Mouse (Mus musculus): ENCODE data around the gene Kdm3a. TPM values are rescaled to one million over a fixed set of nuclear protein-coding genes. Genes with fewer than 3 reads are reported as not detected.

The Kdm3a gene
- polyA plus RNA-seq, 1 experiment from 2014 or later = 76.8 TPM

- H3K4me1 ChIP-seq = no peaks in the 10 kb centered on the region
- 93% methylated on average over 5 of the region's 5 CpGs for WGBS
- peaks cover 100% of the 10 kb centered on the region for H3K36me3 ChIP-seq
- no peak overlapping the region for H3K27ac ChIP-seq (replicated peaks)
- no peak for DNase-seq (ENCODE audit: low spot score)
- no peaks in the 10 kb centered on the region for H3K27me3 ChIP-seq (ENCODE audit: low read depth, poor library complexity, severe bottlenecking)
- H3K9me3 ChIP-seq (replicated peaks) = no peaks in the 10 kb centered on the region
- no peak overlapping the region for H3K4me3 ChIP-seq
Measured at GRCm38 (mm10) chr6:71621981-71622380, 10.8 kb downstream of the Kdm3a start.

- DNase-seq (ENCODE audit: low spot score) = no peak
- peaks cover 100% of the 10 kb centered on the region for H3K36me3 ChIP-seq
- no peaks in the 10 kb centered on the region for H3K4me1 ChIP-seq
- H3K27me3 ChIP-seq (ENCODE audit: low read depth, poor library complexity, severe bottlenecking) = no peaks in the 10 kb centered on the region
- no peak overlapping the region for H3K4me3 ChIP-seq
- no peaks in the 10 kb centered on the region for H3K9me3 ChIP-seq (replicated peaks)
- WGBS = 95% methylated on average over 5 of the region's 5 CpGs
- H3K27ac ChIP-seq (replicated peaks) = no peak overlapping the region
Measured at GRCm38 (mm10) chr6:71621551-71621950, 11.2 kb downstream of the Kdm3a start.

- H3K27ac ChIP-seq (replicated peaks) = no peak overlapping the region
- no peak overlapping the region for H3K4me3 ChIP-seq
- peaks cover 100% of the 10 kb centered on the region for H3K36me3 ChIP-seq
- H3K9me3 ChIP-seq (replicated peaks) = no peaks in the 10 kb centered on the region
- DNase-seq (ENCODE audit: low spot score) = no peak
- no peaks in the 10 kb centered on the region for H3K4me1 ChIP-seq
- no peaks in the 10 kb centered on the region for H3K27me3 ChIP-seq (ENCODE audit: low read depth, poor library complexity, severe bottlenecking)
- WGBS = 82% methylated on average over 5 of the region's 5 CpGs
Measured at GRCm38 (mm10) chr6:71616959-71617358, 15.8 kb downstream of the Kdm3a start.

DNA sequence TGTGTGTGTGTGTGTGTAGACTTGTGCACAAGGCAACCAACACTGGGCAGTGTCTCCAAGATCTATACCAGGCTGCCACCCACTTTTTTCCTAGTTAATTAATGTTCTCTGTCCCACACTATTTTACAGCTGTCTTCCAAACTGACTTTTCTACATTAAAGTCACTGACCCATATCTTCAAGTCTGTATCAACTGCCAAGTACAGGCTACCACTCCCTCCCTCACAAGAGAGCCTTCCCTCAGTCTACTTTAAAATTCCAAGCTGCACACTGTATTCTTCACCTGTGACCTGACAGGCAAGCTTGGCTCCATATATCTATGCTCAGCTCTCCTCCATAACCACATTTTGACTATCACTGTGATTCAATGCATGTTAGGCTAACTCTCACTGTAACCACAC, 19.6 kb downstream of the Kdm3a start:
- Histone ChIP-seq H3K27me3 (ENCODE audit: low read depth, poor library complexity, severe bottlenecking) (no peaks in the 10 kb centered on the region), H3K27ac (replicated peaks) (no peak overlapping the region), H3K9me3 (replicated peaks) (no peaks in the 10 kb centered on the region), H3K4me1 (no peaks in the 10 kb centered on the region), H3K4me3 (no peak overlapping the region), H3K36me3 (peaks cover 100% of the 10 kb centered on the region)
- no peak for DNase-seq (ENCODE audit: low spot score)

DNA sequence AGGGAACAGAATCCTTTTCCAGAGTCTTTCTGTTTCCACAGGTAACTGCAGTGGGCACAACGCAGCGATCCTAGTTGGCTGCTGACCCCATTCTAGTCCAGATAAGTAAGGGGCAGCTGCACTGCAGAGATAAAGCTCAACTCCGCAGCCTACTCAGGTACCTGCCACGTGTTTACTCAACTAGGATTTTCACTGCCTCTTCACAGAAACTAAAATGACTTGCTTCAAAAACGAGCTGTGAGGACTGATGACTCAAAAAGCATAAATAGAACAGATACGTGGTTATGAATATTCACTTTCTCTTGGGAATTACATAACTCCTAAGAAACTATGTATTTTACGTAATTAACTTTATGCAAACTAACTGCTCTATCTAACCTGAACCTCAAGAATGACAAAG, 22.8 kb downstream of the Kdm3a start:
- WGBS = 93% methylated on average over 7 of the region's 7 CpGs
- Histone ChIP-seq H3K4me3 (no peak overlapping the region), H3K9me3 (replicated peaks) (no peaks in the 10 kb centered on the region), H3K27ac (replicated peaks) (no peak overlapping the region), H3K36me3 (peaks cover 96% of the 10 kb centered on the region), H3K27me3 (ENCODE audit: low read depth, poor library complexity, severe bottlenecking) (no peaks in the 10 kb centered on the region), H3K4me1 (no peaks in the 10 kb centered on the region)
- DNase-seq (ENCODE audit: low spot score) = no peak

- H3K27ac ChIP-seq (replicated peaks) = no peak overlapping the region
- no peak overlapping the region for H3K4me3 ChIP-seq
- H3K4me1 ChIP-seq = no peaks in the 10 kb centered on the region
- H3K27me3 ChIP-seq (ENCODE audit: low read depth, poor library complexity, severe bottlenecking) = no peaks in the 10 kb centered on the region
- no peak for DNase-seq (ENCODE audit: low spot score)
- no peaks in the 10 kb centered on the region for H3K9me3 ChIP-seq (replicated peaks)
- peaks cover 97% of the 10 kb centered on the region for H3K36me3 ChIP-seq
Measured at GRCm38 (mm10) chr6:71608994-71609393, 23.8 kb downstream of the Kdm3a start.

GRCm38 (mm10) chr6:71607756-71608155, 25.0 kb downstream of the Kdm3a start:
- WGBS = 93% methylated on average over 3 of the region's 3 CpGs
- H3K36me3 ChIP-seq = peaks cover 97% of the 10 kb centered on the region

DNA sequence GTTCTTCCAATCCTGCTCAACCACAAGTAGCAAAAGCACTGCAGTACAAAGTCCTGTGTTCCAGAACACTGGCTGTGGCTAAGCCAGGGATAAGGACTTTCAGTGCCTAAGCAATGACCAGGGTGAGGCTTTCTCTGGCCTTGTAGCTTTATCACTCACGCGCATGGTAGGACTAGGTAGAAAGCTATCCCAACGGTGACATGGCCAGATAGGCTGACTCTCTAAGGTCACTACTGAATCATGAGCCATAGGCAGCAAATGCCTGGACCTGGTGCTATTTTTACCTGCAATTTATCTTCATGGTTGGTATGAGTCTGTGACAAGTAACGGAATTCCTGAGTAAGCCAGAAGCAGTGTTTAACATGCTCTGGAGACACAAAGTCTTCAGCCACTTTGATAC, 42.6 kb downstream of the Kdm3a start:
- peaks cover 95% of the 10 kb centered on the region for H3K36me3 ChIP-seq
- H3K9me3 ChIP-seq (replicated peaks) = no peaks in the 10 kb centered on the region
- H3K4me3 ChIP-seq = no peak overlapping the region
- H3K27ac ChIP-seq (replicated peaks) = no peak overlapping the region
- no peaks in the 10 kb centered on the region for H3K27me3 ChIP-seq (ENCODE audit: low read depth, poor library complexity, severe bottlenecking)
- WGBS = 97% methylated on average over 4 of the region's 4 CpGs
- H3K4me1 ChIP-seq = no peaks in the 10 kb centered on the region
- DNase-seq (ENCODE audit: low spot score) = no peak

More at GRCm38 (mm10) chr6:71607756-71608155, 25.0 kb downstream of the Kdm3a start:
- no peak overlapping the region for H3K4me3 ChIP-seq
- H3K9me3 ChIP-seq (replicated peaks) = no peaks in the 10 kb centered on the region
- no peak overlapping the region for H3K27ac ChIP-seq (replicated peaks)
- DNase-seq (ENCODE audit: low spot score) = no peak
- no peaks in the 10 kb centered on the region for H3K27me3 ChIP-seq (ENCODE audit: low read depth, poor library complexity, severe bottlenecking)
- H3K4me1 ChIP-seq = no peaks in the 10 kb centered on the region

- Histone ChIP-seq H3K4me1 (no peaks in the 10 kb centered on the region), H3K9me3 (replicated peaks) (no peaks in the 10 kb centered on the region), H3K4me3 (no peak overlapping the region), H3K27ac (replicated peaks) (no peak overlapping the region), H3K36me3 (peaks cover 88% of the 10 kb centered on the region), H3K27me3 (ENCODE audit: low read depth, poor library complexity, severe bottlenecking) (no peaks in the 10 kb centered on the region)
- WGBS = 97% methylated on average over 1 of the region's 1 CpGs
- DNase-seq (ENCODE audit: low spot score) = no peak
Measured at GRCm38 (mm10) chr6:71589401-71589800, 43.4 kb downstream of the Kdm3a start.

DNA sequence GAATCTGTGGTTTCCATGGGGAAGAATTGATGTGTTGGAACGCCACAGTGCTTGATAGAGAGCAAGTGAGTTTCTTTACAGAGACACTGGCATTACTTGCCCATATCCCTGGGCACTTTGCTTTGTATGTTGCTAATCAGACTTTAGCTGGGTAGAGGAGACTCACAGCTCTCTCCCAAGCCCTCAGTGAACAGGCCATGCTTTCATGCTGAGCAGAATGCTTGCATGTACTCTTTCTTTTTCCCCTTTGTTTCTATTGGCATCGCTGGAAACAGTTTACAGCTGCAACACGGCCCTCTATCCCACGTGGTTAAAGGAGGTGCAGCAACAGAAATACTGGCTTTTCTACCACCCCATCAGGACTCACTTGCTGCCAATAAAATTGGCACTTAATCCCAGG, 49.6 kb downstream of the Kdm3a start:
- WGBS = 82% methylated on average over 4 of the region's 4 CpGs
- no peaks in the 10 kb centered on the region for H3K4me1 ChIP-seq
- H3K27me3 ChIP-seq (ENCODE audit: low read depth, poor library complexity, severe bottlenecking) = no peaks in the 10 kb centered on the region
- no peak overlapping the region for H3K4me3 ChIP-seq
- H3K27ac ChIP-seq (replicated peaks) = no peak overlapping the region
- no peak for DNase-seq (ENCODE audit: low spot score)
- peaks cover 55% of the 10 kb centered on the region for H3K36me3 ChIP-seq
- H3K9me3 ChIP-seq (replicated peaks) = no peaks in the 10 kb centered on the region

GRCm38 (mm10) chr6:71579478-71579877, 53.3 kb downstream of the Kdm3a start:
- Histone ChIP-seq H3K4me3 (no peak overlapping the region), H3K27me3 (ENCODE audit: low read depth, poor library complexity, severe bottlenecking) (no peaks in the 10 kb centered on the region)
- 95% methylated on average over 11 of the region's 11 CpGs for WGBS

DNA sequence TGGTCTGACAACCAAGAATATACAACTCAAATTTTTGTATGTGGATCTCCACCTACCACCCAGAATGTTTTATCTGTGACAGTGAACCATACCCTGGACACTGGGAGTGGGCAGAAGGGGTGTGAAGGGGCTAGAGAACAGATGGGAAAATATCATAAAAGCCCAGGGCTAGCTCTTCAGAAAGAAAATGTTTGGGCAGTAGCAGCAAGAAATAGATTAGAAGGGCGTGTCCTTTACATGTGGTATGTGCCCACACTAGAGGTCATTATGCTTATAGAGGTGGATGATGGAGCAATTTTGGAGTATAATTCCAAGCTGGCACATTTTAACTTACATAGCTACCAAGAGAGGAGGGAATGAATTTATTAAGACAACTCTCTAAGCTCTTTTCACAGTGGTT, 57.4 kb downstream of the Kdm3a start:
- Histone ChIP-seq H3K4me1 (no peaks in the 10 kb centered on the region), H3K4me3 (no peak overlapping the region), H3K36me3 (peaks cover 42% of the 10 kb centered on the region), H3K27me3 (ENCODE audit: low read depth, poor library complexity, severe bottlenecking) (no peaks in the 10 kb centered on the region), H3K9me3 (replicated peaks) (no peaks in the 10 kb centered on the region), H3K27ac (replicated peaks) (no peak overlapping the region)
- WGBS = 97% methylated on average over 1 of the region's 1 CpGs
- no peak for DNase-seq (ENCODE audit: low spot score)

More at GRCm38 (mm10) chr6:71579478-71579877, 53.3 kb downstream of the Kdm3a start:
- peaks cover 33% of the 10 kb centered on the region for H3K36me3 ChIP-seq
- no peak overlapping the region for H3K27ac ChIP-seq (replicated peaks)
- H3K9me3 ChIP-seq (replicated peaks) = no peaks in the 10 kb centered on the region
- no peak for DNase-seq (ENCODE audit: low spot score)
- no peaks in the 10 kb centered on the region for H3K4me1 ChIP-seq

DNA sequence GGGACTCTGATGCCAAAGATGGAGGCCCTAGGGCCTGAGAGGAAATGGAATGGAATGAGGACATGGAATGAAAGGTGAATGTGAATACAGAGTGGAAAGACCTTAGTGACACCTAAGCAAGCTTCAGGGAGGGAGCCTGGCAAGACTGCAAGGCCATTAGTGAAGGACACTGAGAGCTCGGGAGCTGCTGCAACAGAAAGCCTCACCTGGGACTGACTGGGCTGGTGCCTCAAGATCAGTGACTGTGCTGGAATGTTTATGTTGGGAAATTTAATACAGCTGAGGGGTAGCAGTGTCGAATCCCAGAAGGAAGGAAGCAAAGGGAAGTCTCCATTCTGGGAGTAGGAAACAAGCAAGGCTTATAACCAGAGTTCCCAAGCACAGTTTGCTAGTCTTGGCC, 63.8 kb downstream of the Kdm3a start:
- 67% methylated on average over 2 of the region's 2 CpGs for whole genome bisulfite sequencing
- no peak overlapping the region for H3K27ac ChIP-seq (replicated peaks)
- no peak for DNase-seq (ENCODE audit: low spot score)

DNA sequence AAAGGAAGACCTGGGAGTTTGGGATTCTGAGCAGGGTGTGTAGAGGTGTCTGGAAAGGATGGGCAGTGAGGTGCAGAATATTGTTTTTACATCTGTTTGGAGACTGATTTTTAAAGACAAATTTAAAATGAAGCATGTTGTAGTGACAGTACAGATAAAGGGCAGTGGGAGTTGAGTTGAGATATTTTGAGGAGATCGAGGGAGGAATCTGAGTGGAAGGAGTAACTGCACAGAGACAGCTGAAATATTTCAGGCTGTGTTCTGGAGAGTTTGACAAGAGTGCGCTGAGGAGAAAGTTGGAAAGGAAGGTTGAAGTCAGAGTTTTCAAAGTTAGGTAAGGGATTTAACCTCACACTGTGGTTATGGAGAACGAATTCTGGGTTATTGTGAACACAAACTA, 64.2 kb downstream of the Kdm3a start:
- Histone ChIP-seq H3K4me1 (no peaks in the 10 kb centered on the region), H3K36me3 (peaks cover 34% of the 10 kb centered on the region), H3K9me3 (replicated peaks) (no peaks in the 10 kb centered on the region), H3K27me3 (ENCODE audit: low read depth, poor library complexity, severe bottlenecking) (no peaks in the 10 kb centered on the region), H3K27ac (replicated peaks) (no peak overlapping the region), H3K4me3 (no peak overlapping the region)
- no peak for DNase-seq (ENCODE audit: low spot score)
- WGBS = 90% methylated on average over 3 of the region's 3 CpGs

More for the DNA sequence above, 63.8 kb downstream of the Kdm3a start:
- Histone ChIP-seq H3K9me3 (replicated peaks) (no peaks in the 10 kb centered on the region), H3K36me3 (peaks cover 38% of the 10 kb centered on the region), H3K27me3 (ENCODE audit: low read depth, poor library complexity, severe bottlenecking) (no peaks in the 10 kb centered on the region), H3K4me1 (no peaks in the 10 kb centered on the region), H3K4me3 (no peak overlapping the region)
